Mouse (Mus musculus) lung, embryonic 16.5 days (tissue): ENCODE measurements around the gene Tnfrsf12a. TPM values are rescaled to one million over a fixed set of nuclear protein-coding genes. Genes with fewer than 3 reads are reported as not detected.

Experiments
- ATAC-seq: fragments of 200-750 bp; cut with Nextera tagmentation; 2 replicates; pipeline ENCODE4 v1.8.0; 2017; ENCODE audit warnings: low read depth, mild to moderate bottlenecking, moderate library complexity
- H3K27ac ChIP-seq: fragments of 300-500 bp; sonication (generic); 2 replicates; pipeline ENCODE4 v1.5.1; 2014; ENCODE audit warnings: mild to moderate bottlenecking, control low read depth, low read length
- H3K27me3 ChIP-seq: fragments of 300-500 bp; sonication (generic); 2 replicates; pipeline ENCODE4 v1.6.1; 2014; ENCODE audit warnings: low read depth, low read length, mixed read lengths; ENCODE audit not compliant: control insufficient read depth, insufficient read depth
- H3K36me3 ChIP-seq: fragments of 300-500 bp; sonication (generic); 2 replicates; pipeline ENCODE4 v1.6.1; 2014; ENCODE audit warnings: low read length; ENCODE audit not compliant: control insufficient read depth, insufficient read depth
- H3K4me1 ChIP-seq: fragments of 300-500 bp; sonication (generic); replicated peaks from 2 replicates; pipeline ENCODE4 v1.6.1; 2014; ENCODE audit warnings: low read length, mixed read lengths; ENCODE audit not compliant: control insufficient read depth, insufficient read depth
- H3K4me2 ChIP-seq: fragments of 300-500 bp; sonication (generic); 2 replicates; pipeline ENCODE4 v1.6.1; 2014; ENCODE audit warnings: low read depth, low read length, control low read depth
- H3K4me3 ChIP-seq: fragments of 300-500 bp; sonication (generic); 2 replicates; pipeline ENCODE4 v1.5.1; 2014; ENCODE audit warnings: mild to moderate bottlenecking, low read length, control low read depth
- H3K9ac ChIP-seq: fragments of 300-500 bp; sonication (generic); 2 replicates; pipeline ENCODE4 v1.6.1; 2014; ENCODE audit warnings: low read length, control low read depth
- H3K9me3 ChIP-seq: fragments of 300-500 bp; sonication (generic); 2 replicates; pipeline ENCODE4 v1.6.1; 2016; ENCODE audit warnings: low read length; ENCODE audit not compliant: control insufficient read depth
- WGBS: fragments of 180-500 bp; shearing (Covaris S2); extraction: QIAGEN DNeasy Blood & Tissue Kit; methylation state at CpG from one replicate; pipeline ENCODE4 v1.1.7; 2014; 5-methylcytosine and 5-hydroxymethylcytosine counted together
- polyA plus RNA-seq: library from polyadenylated mRNA; unstranded; fragments of >200 nt; fragmentation: Nextera tagmentation; extraction: Ambion mirVana; gene quantifications from 2 replicates; pipeline ENCODE4 v1.2.1, GENCODE M21; 2015

Tnfrsf12a gene
- polyA plus RNA-seq, 1 experiment from 2014 or later, result 23.1 TPM

DNA sequence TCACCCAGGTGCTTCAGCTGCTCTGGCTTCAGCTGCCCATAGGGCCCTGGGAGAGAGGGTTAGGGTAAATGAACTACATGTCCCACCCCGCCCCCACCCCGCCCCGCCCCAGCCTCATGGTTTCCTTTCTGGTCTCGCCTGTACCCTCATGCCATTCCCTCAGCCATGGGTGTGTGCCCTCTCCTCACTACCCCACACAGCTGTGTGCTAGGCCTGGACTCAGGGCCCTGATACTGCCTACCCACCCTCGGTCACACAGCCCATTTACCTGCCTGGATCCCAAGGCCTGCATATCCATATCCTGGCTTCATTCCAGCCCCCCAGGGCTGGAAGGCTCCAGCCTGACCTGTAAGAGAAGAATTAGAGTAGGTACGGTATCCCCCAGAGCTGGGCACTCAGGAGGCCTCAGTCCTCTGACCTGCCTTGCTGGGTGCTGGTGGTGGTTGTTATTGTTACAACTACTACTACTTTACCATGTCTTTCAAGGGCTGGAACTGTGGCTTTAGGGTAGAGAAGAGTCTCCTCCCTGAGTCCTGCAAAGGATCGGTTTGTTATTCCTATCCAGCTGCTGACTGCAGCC lies 28.3 kb upstream of the Tnfrsf12a start:
- no peak overlapping the region for H3K9ac ChIP-seq
- peak; percentile 52; the same call in 1 of the 2 replicates for ATAC-seq
- WGBS, result 73% methylated on average over 7 of the region's 7 CpGs
- no peak overlapping the region for H3K4me3 ChIP-seq
- H3K9me3 ChIP-seq, result no peaks in the 10 kb centered on the region
- no peaks in the 10 kb centered on the region for H3K4me1 ChIP-seq
- H3K27ac ChIP-seq, result no peak overlapping the region
- H3K27me3 ChIP-seq, result peaks cover 4% of the 10 kb centered on the region
- no peak overlapping the region for H3K4me2 ChIP-seq
- H3K36me3 ChIP-seq, result no peaks in the 10 kb centered on the region

GRCm38 (mm10) chr17:23704741-23705140 lies 27.5 kb upstream of the Tnfrsf12a start:
- Histone ChIP-seq H3K4me1 (0 out of 2 replicates have a peak, but pooled peaks cover 2% of the 10 kb centered on the region), H3K9ac (no peak overlapping the region), H3K27me3 (peaks cover 5% of the 10 kb centered on the region), H3K4me2 (no peak overlapping the region), H3K36me3 (no peaks in the 10 kb centered on the region), H3K27ac (no peak overlapping the region), H3K9me3 (no peaks in the 10 kb centered on the region), H3K4me3 (no peak overlapping the region)
- WGBS, result 44% methylated on average over 7 of the region's 7 CpGs
- ATAC-seq, result no peak

- Histone ChIP-seq H3K27me3 (peaks cover 16% of the 10 kb centered on the region), H3K4me2 (no peak overlapping the region), H3K36me3 (no peaks in the 10 kb centered on the region), H3K9ac (no peak overlapping the region), H3K9me3 (no peaks in the 10 kb centered on the region), H3K27ac (no peak overlapping the region), H3K4me1 (peaks cover 6% of the 10 kb centered on the region), H3K4me3 (no peak overlapping the region)
- no peak for ATAC-seq
- WGBS, result 78% methylated on average over 9 of the region's 9 CpGs
These were observed 26.0 kb upstream of the Tnfrsf12a start for GRCm38 (mm10) chr17:23703301-23703700.

DNA sequence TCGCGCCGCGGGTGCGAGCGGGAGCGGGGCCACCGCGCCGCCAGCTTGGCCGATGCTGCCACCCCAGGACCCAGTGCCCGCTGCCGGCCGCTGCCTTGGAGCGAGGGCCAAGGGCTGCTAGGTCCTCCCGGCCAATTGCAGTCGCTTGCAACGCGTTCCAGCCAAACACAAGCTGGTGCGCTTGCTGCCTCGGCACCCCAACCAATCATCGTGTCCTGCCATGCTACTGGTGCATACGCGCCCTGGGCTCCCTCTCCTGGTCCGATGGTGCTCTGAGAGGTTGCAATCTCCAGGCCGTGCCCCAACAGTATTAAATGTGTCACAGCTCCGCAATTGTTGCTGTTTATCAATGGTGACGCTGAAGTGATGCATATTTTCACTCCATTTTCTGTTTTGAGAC lies 22.8 kb upstream of the Tnfrsf12a start:
- WGBS, result under 1% methylated on average over 17 of the region's 28 CpGs
- peak; percentile 94 for ATAC-seq
- H3K4me2 ChIP-seq, result peak overlapping the region; percentile 99
- H3K9ac ChIP-seq, result peak overlapping the region; percentile 61
- H3K4me3 ChIP-seq, result peak overlapping the region; percentile 71
- peaks cover 16% of the 10 kb centered on the region for H3K27me3 ChIP-seq
- H3K36me3 ChIP-seq, result no peaks in the 10 kb centered on the region
- H3K4me1 ChIP-seq, result peaks cover 8% of the 10 kb centered on the region
- no peaks in the 10 kb centered on the region for H3K9me3 ChIP-seq
- H3K27ac ChIP-seq, result no peak overlapping the region

DNA sequence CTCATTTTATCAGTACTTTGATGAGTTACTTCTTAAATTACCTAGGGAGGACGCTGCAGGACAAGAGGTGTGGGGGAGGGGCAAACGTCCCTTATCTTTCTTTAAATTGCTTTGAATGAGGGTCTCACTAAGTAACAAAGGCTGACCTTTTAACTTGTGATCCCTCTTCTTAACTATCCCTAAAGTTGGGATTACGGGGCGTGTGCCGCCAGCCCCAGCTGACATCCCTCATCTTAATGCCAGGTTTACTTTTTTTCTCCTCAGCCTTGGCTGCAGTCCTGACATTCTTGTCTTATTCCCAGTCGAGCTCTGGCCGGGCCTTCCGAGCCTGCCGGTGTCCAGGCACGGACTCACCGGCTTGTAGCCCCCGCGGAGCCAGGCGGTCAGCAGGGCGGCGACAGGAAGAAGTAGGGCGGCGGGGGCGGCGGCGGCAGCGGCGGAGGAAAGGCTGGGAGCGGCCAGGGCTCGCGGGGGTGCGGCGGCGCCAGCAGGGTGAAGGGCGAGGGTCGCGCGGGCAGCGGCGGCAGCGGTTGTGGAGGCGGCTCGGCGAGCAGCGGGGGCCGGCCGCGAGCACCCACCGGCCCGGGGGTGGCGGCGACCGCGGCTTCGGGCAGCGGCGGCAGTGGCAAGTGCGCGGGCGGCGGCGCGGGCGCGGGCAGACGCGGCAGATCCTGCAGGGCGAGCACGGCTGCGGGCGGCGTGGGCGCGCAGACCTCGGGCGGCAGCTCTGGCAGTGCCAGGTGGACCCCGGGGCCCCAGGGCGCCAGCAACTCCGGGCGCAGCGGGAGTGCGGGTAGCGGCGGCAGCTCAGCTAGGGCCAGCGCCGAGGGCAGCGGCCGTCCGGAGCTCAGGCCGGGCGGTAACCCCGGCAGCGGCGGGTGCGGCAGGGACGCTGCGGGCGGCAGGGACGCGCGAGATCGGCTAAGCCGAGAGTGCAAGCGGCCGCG lies 22.1 kb upstream of the Tnfrsf12a start:
- ATAC-seq, result peak; percentile 40
- 2% methylated on average over 51 of the region's 101 CpGs for WGBS

GRCm38 (mm10) chr17:23695801-23696200 lies 18.5 kb upstream of the Tnfrsf12a start:
- Histone ChIP-seq H3K9ac (no peak overlapping the region), H3K9me3 (no peaks in the 10 kb centered on the region), H3K4me3 (no peak overlapping the region), H3K4me2 (no peak overlapping the region), H3K36me3 (no peaks in the 10 kb centered on the region), H3K27me3 (peaks cover 12% of the 10 kb centered on the region), H3K4me1 (peaks cover 14% of the 10 kb centered on the region), H3K27ac (peak overlapping the region; percentile 71)
- 21% methylated on average over 3 of the region's 3 CpGs for WGBS
- peak; percentile 78 for ATAC-seq

More for the DNA sequence above, 22.1 kb upstream of the Tnfrsf12a start:
- H3K9me3 ChIP-seq, result no peaks in the 10 kb centered on the region
- H3K27ac ChIP-seq, result no peak overlapping the region
- H3K36me3 ChIP-seq, result no peaks in the 10 kb centered on the region
- peaks cover 14% of the 10 kb centered on the region for H3K4me1 ChIP-seq
- H3K9ac ChIP-seq, result peak overlapping the region; percentile 61
- peak overlapping the region; percentile 99 for H3K4me2 ChIP-seq
- H3K27me3 ChIP-seq, result peaks cover 16% of the 10 kb centered on the region
- H3K4me3 ChIP-seq, result peak overlapping the region; percentile 71

DNA sequence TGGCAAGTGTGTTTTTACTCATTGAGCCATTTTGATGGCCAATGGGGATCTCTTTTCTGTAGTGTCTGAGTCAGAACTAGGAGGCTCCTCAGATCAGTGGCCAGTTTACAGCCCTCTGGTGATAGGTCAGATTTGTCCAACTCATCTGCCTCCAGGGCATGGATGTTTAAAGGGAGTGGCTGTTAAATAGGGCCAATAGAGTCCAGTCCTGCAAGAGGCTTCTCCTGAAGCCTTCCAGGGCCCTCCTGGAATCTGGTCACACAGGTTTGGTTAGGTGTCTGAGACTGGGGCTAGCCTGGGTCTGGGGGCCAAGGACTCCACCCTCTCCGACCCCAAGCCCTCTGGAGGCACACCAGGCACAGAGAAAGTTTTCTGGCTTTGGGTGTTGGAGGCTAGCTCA lies 17.2 kb upstream of the Tnfrsf12a start:
- H3K36me3 ChIP-seq, result no peaks in the 10 kb centered on the region
- no peak overlapping the region for H3K4me3 ChIP-seq
- peaks cover 12% of the 10 kb centered on the region for H3K4me1 ChIP-seq
- 44% methylated on average over 1 of the region's 1 CpGs for WGBS
- H3K27me3 ChIP-seq, result peaks cover 8% of the 10 kb centered on the region
- no peaks in the 10 kb centered on the region for H3K9me3 ChIP-seq
- H3K27ac ChIP-seq, result peak overlapping the region; percentile 68
- H3K9ac ChIP-seq, result no peak overlapping the region
- no peak overlapping the region for H3K4me2 ChIP-seq
- peak; percentile 38; the same call in 1 of the 2 replicates for ATAC-seq

GRCm38 (mm10) chr17:23683856-23684672 lies 6.8 kb upstream of the Tnfrsf12a start, which contains the start of gene Cldn9:
Gene Cldn9 (minus strand): TSS chr17:23684026.
- Histone ChIP-seq H3K4me2 (no peak within 1 kb of the TSS), H3K27me3 (peaks cover 37% of the 10 kb centered on the region)

More at GRCm38 (mm10) chr17:23683856-23684672, 6.8 kb upstream of the Tnfrsf12a start, which contains the start of gene Cldn9:
- Histone ChIP-seq H3K4me1 (peaks cover 15% of the 10 kb centered on the region; the same call in 1 of the 2 replicates), H3K9me3 (no peaks in the 10 kb centered on the region), H3K9ac (0 out of 2 replicates have a peak within 1 kb of the TSS, but pooled peaks have one; percentile 22), H3K4me3 (no peak within 1 kb of the TSS), H3K27ac (peak within 1 kb of the TSS; percentile 39), H3K36me3 (no peaks in the 10 kb centered on the region)
- WGBS, result 19% methylated on average over 15 of the region's 15 CpGs
- ATAC-seq, result peak; percentile 84
